Mouse (Mus musculus): Measurements from ENCODE around the gene Fut4. TPM values are rescaled to one million over a fixed set of nuclear protein-coding genes. Genes with fewer than 3 reads are reported as not detected.
A peak's percentile ranks its signal among the peaks of the same experiment; 100 is the strongest.

Gene Fut4
- polyA plus RNA-seq (2015; fragmentation: Nextera tagmentation; extraction: Ambion mirVana) = 0.63 and 0.76 TPM in 2 replicates

DNA sequence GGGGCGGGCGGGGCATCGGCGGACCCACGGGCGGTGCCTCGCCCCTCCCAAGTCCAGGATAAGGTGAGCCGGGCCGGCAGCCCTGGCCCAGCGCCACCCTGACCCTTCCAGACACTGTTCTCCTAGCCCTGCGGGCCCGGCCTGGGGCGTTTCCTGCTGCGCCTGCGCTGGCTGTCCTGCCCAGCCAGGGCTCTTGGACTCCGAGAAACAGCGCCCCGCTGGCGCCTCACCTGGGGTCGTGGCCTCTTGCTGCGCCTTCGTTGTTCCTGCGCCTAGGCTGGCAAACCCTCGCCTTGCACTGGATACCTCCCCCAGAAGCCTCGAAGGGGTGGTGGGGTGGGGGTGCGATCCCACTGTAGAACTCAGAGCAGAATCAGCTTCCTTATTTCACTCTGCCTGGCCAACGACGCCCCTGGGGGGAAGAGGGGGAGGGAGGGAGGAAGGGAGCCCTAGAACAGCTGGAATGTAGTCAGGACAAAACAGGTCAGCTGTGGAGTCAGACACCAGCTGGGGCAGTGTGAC lies at the start of gene Fut4:
Fut4 (minus strand) TSS at position 393 of the 522 bp plus-strand sequence.
- no peak within 1 kb of the TSS for H3K27ac ChIP-seq (replicated peaks)
- H3K9ac ChIP-seq = peak within 1 kb of the TSS; percentile 30; the same call in 1 of the 2 replicates
- H3K4me1 ChIP-seq (replicated peaks) = peaks cover 12% of the 10 kb centered on the region
- peak within 1 kb of the TSS; percentile 52 for H3K4me3 ChIP-seq (replicated peaks)
- WGBS (ENCODE audit: insufficient replicate concordance) = under 1% methylated on average over 28 of the region's 28 CpGs
- no peaks in the 10 kb centered on the region for H3K36me3 ChIP-seq (replicated peaks)
- H3K9me3 ChIP-seq (replicated peaks) = no peaks in the 10 kb centered on the region
- H3K4me2 ChIP-seq = peak within 1 kb of the TSS; percentile 74
- peak; percentile 63 for ATAC-seq (ENCODE audit: insufficient read depth)
- H3K27me3 ChIP-seq = peaks cover 19% of the 10 kb centered on the region

GRCm38 (mm10) chr9:14787356-14787755 lies 35.2 kb upstream of the Fut4 start:
- Histone ChIP-seq H3K9ac (no peak overlapping the region), H3K9me3 (replicated peaks) (no peaks in the 10 kb centered on the region), H3K4me1 (replicated peaks) (peaks cover 8% of the 10 kb centered on the region), H3K27me3 (no peaks in the 10 kb centered on the region), H3K36me3 (replicated peaks) (peaks cover 52% of the 10 kb centered on the region), H3K4me3 (replicated peaks) (no peak overlapping the region), H3K4me2 (no peak overlapping the region), H3K27ac (replicated peaks) (no peak overlapping the region)
- 76% methylated on average over 6 of the region's 6 CpGs for WGBS (ENCODE audit: insufficient replicate concordance)
- no peak for ATAC-seq (ENCODE audit: insufficient read depth)

DNA sequence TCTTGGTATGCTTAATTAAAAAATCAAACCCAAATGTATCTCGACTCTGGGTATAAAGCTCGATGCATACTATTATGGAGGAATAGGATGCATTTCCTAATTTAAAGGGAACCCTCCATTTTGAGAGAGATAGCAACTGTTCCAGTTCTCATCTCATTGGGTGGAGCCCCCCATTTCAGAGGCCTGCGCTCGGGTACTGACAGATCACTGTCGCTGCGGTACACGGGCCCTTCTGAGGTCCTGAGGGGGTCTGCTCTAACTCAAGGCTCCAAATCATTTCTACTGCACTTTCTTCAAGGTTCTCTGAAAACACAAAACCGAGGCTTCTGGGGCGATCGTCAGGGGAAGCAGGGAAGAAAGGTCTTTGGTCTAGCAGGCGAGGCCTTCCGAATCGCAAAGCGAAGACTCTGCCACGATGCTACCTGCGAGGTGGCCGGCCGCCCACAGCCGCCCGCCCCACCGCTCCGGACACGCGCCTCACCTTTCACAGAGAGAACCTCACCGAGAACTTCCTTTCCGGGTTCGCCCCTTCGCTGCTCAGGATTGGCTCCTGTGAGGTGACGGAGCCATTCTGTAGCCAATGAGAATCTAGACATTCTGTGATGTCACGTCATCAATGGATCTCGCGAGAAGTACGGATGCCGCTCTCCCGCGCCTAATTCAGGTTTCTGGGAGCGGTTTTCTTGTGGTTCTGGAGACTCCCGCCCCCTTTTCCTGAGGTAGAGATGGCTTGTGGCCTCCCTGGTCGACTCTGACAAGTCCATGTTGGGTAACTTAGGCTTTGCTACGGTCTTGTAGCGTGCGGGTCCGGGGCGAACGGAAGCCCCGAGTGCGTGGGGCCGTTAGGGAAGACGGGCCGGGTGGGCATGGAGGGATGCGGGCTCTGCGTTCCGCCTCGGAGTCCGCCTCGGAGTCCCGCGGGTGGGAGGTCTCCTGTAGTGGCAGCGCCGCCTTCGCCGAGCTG lies 32.1 kb upstream of the Fut4 start, which contains the start of the genes Mre11a and Ankrd49:
Mre11a (plus strand) TSS at position 616 of the 964 bp plus-strand sequence.
Ankrd49 (minus strand) TSS at position 818 of the 964 bp plus-strand sequence.
- Histone ChIP-seq H3K4me3 (replicated peaks) (peak within 1 kb of the TSS; percentile 79), H3K4me1 (replicated peaks) (peaks cover 8% of the 10 kb centered on the region), H3K27me3 (no peaks in the 10 kb centered on the region), H3K9ac (peak within 1 kb of the TSS; percentile 89), H3K4me2 (peak within 1 kb of the TSS; percentile 93), H3K27ac (replicated peaks) (peak within 1 kb of the TSS; percentile 90), H3K36me3 (replicated peaks) (peaks cover 51% of the 10 kb centered on the region), H3K9me3 (replicated peaks) (no peaks in the 10 kb centered on the region)
- WGBS (ENCODE audit: insufficient replicate concordance) = under 1% methylated on average over 62 of the region's 62 CpGs
- peak; percentile 98 for ATAC-seq (ENCODE audit: insufficient read depth)

DNA sequence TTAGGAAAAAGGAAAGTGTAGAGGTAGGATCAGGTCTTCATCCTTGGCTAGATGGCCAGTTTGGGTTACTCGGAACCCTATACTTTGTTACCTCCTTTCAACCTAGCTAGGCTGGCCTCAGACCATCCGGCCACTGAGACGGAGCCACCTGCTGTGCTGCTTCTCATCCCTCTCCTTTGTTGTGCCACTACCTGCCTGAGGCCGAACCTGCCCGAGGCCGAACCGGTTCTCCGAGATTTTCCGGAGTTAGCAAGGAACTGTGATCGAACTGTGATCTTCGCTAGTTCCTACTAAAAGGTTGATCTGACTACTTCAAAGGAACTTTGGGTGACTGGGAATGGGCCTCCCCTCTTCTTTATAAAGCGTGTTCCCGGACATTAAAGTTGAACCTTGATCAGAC lies 26.1 kb upstream of the Fut4 start:
- Histone ChIP-seq H3K27ac (replicated peaks) (no peak overlapping the region), H3K9ac (no peak overlapping the region), H3K4me2 (no peak overlapping the region), H3K4me1 (replicated peaks) (no peaks in the 10 kb centered on the region), H3K9me3 (replicated peaks) (no peaks in the 10 kb centered on the region), H3K4me3 (replicated peaks) (no peak overlapping the region), H3K36me3 (replicated peaks) (peaks cover 27% of the 10 kb centered on the region), H3K27me3 (no peaks in the 10 kb centered on the region)
- WGBS (ENCODE audit: insufficient replicate concordance) = 63% methylated on average over 13 of the region's 13 CpGs
- ATAC-seq (ENCODE audit: insufficient read depth) = no peak

GRCm38 (mm10) chr9:14773813-14774212 lies 21.6 kb upstream of the Fut4 start:
- no peak overlapping the region for H3K9ac ChIP-seq
- H3K4me2 ChIP-seq = no peak overlapping the region
- no peak for ATAC-seq (ENCODE audit: insufficient read depth)
- no peaks in the 10 kb centered on the region for H3K36me3 ChIP-seq (replicated peaks)
- H3K9me3 ChIP-seq (replicated peaks) = no peaks in the 10 kb centered on the region
- WGBS (ENCODE audit: insufficient replicate concordance) = 38% methylated on average over 2 of the region's 2 CpGs
- no peak overlapping the region for H3K27ac ChIP-seq (replicated peaks)
- H3K4me3 ChIP-seq (replicated peaks) = no peak overlapping the region
- no peaks in the 10 kb centered on the region for H3K4me1 ChIP-seq (replicated peaks)
- peaks cover 24% of the 10 kb centered on the region for H3K27me3 ChIP-seq

DNA sequence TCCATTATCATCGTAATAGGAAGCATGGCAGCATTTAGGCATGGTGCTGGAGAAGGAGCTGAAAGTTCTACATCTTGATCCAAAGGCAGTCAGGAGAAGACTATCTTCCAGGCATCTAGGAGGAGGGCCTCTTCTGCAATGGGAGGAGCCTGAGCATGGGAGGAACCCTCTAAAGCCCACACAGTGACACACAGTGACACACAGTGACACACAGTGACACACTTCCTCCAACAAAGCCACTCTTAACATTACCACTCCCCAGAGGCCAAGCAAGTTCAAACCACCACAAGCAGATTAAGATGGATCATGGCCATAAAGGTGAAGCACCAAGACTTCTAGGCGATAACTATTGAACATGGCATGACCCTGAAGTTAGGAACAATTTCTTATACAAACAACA lies 19.9 kb upstream of the Fut4 start:
- Histone ChIP-seq H3K4me2 (no peak overlapping the region), H3K27ac (replicated peaks) (no peak overlapping the region), H3K4me1 (replicated peaks) (no peaks in the 10 kb centered on the region), H3K9ac (no peak overlapping the region), H3K4me3 (replicated peaks) (no peak overlapping the region), H3K27me3 (peaks cover 33% of the 10 kb centered on the region), H3K36me3 (replicated peaks) (no peaks in the 10 kb centered on the region), H3K9me3 (replicated peaks) (no peaks in the 10 kb centered on the region)
- ATAC-seq (ENCODE audit: insufficient read depth) = no peak
- WGBS (ENCODE audit: insufficient replicate concordance) = 63% methylated on average over 2 of the region's 2 CpGs

GRCm38 (mm10) chr9:14770803-14771471 lies 18.7 kb upstream of the Fut4 start, which contains the start of gene 1700012B09Rik:
Gene 1700012B09Rik, minus strand, starts transcription at chr9:14771030.
- H3K4me1 ChIP-seq (replicated peaks) = no peaks in the 10 kb centered on the region
- H3K36me3 ChIP-seq (replicated peaks) = no peaks in the 10 kb centered on the region
- H3K9me3 ChIP-seq (replicated peaks) = no peaks in the 10 kb centered on the region
- H3K4me3 ChIP-seq (replicated peaks) = no peak within 1 kb of the TSS
- H3K9ac ChIP-seq = no peak within 1 kb of the TSS
- H3K4me2 ChIP-seq = no peak within 1 kb of the TSS
- WGBS (ENCODE audit: insufficient replicate concordance) = 23% methylated on average over 23 of the region's 23 CpGs
- H3K27me3 ChIP-seq = peaks cover 33% of the 10 kb centered on the region
- no peak within 1 kb of the TSS for H3K27ac ChIP-seq (replicated peaks)
- ATAC-seq (ENCODE audit: insufficient read depth) = no peak

- Histone ChIP-seq H3K27ac (replicated peaks) (no peak overlapping the region), H3K36me3 (replicated peaks) (no peaks in the 10 kb centered on the region), H3K9me3 (replicated peaks) (no peaks in the 10 kb centered on the region), H3K27me3 (peaks cover 33% of the 10 kb centered on the region), H3K4me2 (no peak overlapping the region), H3K4me3 (replicated peaks) (no peak overlapping the region), H3K4me1 (replicated peaks) (no peaks in the 10 kb centered on the region), H3K9ac (no peak overlapping the region)
- no peak for ATAC-seq (ENCODE audit: insufficient read depth)
- 63% methylated on average over 6 of the region's 6 CpGs for WGBS (ENCODE audit: insufficient replicate concordance)
These were observed 17.6 kb upstream of the Fut4 start for GRCm38 (mm10) chr9:14769811-14770210.

- H3K4me2 ChIP-seq = no peak overlapping the region
- H3K36me3 ChIP-seq (replicated peaks) = no peaks in the 10 kb centered on the region
- no peaks in the 10 kb centered on the region for H3K4me1 ChIP-seq (replicated peaks)
- ATAC-seq (ENCODE audit: insufficient read depth) = no peak
- H3K27me3 ChIP-seq = peaks cover 14% of the 10 kb centered on the region; the same call in 1 of the 2 replicates
- H3K9me3 ChIP-seq (replicated peaks) = no peaks in the 10 kb centered on the region
- WGBS (ENCODE audit: insufficient replicate concordance) = 16% methylated on average over 7 of the region's 7 CpGs
- H3K4me3 ChIP-seq (replicated peaks) = no peak overlapping the region
- H3K27ac ChIP-seq (replicated peaks) = no peak overlapping the region
- H3K9ac ChIP-seq = no peak overlapping the region
These were observed 12.6 kb upstream of the Fut4 start for GRCm38 (mm10) chr9:14764765-14765164.

DNA sequence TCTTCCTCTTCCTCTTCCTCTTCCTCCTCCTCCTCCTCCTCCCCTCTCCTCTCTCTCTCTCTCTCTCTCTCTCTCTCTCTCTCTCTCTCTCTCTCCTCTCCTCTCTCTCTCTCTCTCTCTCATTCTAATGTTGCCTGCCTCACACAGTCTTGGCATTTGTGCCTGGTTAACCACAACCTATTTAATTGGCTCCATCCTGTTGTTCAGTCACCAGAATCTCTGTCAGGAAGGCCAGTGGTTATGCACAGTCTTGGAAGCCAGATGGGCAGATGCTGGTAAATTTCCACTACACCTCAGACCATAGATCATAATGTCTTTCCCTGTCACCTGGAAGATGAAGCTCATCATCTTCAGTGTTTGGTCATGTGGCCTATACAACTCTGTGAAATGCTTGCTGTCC lies 7.1 kb upstream of the Fut4 start:
- no peak for ATAC-seq (ENCODE audit: insufficient read depth)

DNA sequence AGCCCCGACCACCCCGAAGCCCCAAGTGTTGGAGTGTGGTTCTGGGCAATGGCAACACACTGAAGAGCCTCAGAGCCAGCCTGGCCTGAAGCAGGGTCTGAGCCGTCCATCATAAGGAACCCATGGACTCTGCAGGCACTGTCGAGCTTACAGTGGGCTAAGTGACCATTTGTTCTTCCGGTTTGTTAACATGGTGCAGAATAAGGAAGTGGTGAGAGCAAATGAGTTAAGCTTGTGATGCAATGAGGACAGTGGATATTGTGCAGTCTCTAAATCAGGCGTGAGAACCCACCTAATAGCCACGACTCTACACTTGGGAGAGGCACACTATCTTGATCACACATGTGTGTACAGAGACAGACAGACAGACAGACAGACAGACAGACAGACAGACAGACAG lies 6.4 kb upstream of the Fut4 start:
- H3K9me3 ChIP-seq (replicated peaks) = no peaks in the 10 kb centered on the region
- no peak overlapping the region for H3K4me2 ChIP-seq
- no peak overlapping the region for H3K27ac ChIP-seq (replicated peaks)
- no peak overlapping the region for H3K4me3 ChIP-seq (replicated peaks)
- no peaks in the 10 kb centered on the region for H3K27me3 ChIP-seq
- H3K36me3 ChIP-seq (replicated peaks) = no peaks in the 10 kb centered on the region
- no peaks in the 10 kb centered on the region for H3K4me1 ChIP-seq (replicated peaks)
- ATAC-seq (ENCODE audit: insufficient read depth) = no peak
- 31% methylated on average over 7 of the region's 7 CpGs for WGBS (ENCODE audit: insufficient replicate concordance)
- no peak overlapping the region for H3K9ac ChIP-seq

More for the DNA sequence above, 7.1 kb upstream of the Fut4 start:
- Histone ChIP-seq H3K4me1 (replicated peaks) (no peaks in the 10 kb centered on the region), H3K27ac (replicated peaks) (no peak overlapping the region), H3K4me3 (replicated peaks) (no peak overlapping the region), H3K36me3 (replicated peaks) (no peaks in the 10 kb centered on the region), H3K27me3 (no peaks in the 10 kb centered on the region), H3K9me3 (replicated peaks) (no peaks in the 10 kb centered on the region), H3K4me2 (no peak overlapping the region), H3K9ac (no peak overlapping the region)

Data from liver, embryonic 15.5 days (tissue).